Comparison of ENCODE assay signal across 20 mouse cellular contexts in the genomic region with DNA sequence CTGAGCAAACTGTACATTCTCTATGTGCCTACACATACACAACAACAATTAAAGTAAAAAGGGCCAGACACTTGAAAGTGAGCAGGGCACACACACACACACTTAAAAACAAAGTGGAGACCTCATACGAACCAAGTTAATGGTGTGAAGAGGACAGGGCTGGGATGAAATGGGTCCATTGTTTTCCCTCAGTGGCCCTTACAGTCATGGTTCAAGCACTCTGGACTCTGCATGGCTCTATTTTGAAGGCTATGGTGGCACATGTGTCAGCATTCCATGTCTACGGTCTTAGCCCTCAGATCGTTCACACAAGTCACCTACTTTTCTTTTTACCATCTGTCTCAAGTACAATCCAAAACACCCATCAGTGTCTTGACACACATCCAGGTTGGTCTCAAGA. TPM values are rescaled to one million over a fixed set of nuclear protein-coding genes. Genes with fewer than 3 reads are reported as not detected.
DNase-seq lines count a peak whose midpoint lies in the region; ATAC-seq lines count a peak whose summit lies in the region.
"Had no signal": no experiment of that assay in that cellular context is flagged by ENCODE, and none has a peak within 500 bp of the region (broad histone marks: within the 10 kb centered on the region; RNA-seq: fewer than 3 reads in every experiment).

No protein-coding gene starts in this region.

- no peaks in the 10 kb centered on the region for H3K9me3 ChIP-seq in kidney, embryonic 14.5 days (ENCODE audit: control insufficient read depth, low read length)
- H3K9me3 ChIP-seq in kidney, embryonic 16.5 days (ENCODE audit: low read length) = no peaks in the 10 kb centered on the region
- H3K9me3 ChIP-seq: embryonic facial prominence, embryonic 13.5 days; embryonic facial prominence, embryonic 15.5 days; forebrain, embryonic 10.5 days; forebrain, embryonic 12.5 days had no signal

- peak; percentile 68; the same call in 1 of the 2 replicates for ATAC-seq in kidney, embryonic 14.5 days (ENCODE audit: low FRiP score, low TSS enrichment)
- ATAC-seq in kidney, embryonic 16.5 days (ENCODE audit: low FRiP score, low TSS enrichment) = peak; percentile 61; the same call in 1 of the 2 replicates
- ATAC-seq: forebrain, embryonic 14.5 days; forebrain, embryonic 16.5 days had no signal

- DNase-seq in kidney, adult 11 months = no peak
- no peak for DNase-seq in kidney, adult 18-20 months
- DNase-seq: adrenal gland, adult 2 months; adrenal gland, postnatal 10 days; adrenal gland, postnatal 25 days; cerebellum, adult 11 months; cerebellum, adult 18-20 months; cerebellum, adult 8-10 months; cerebellum, adult 9-11 months; cerebellum, postnatal 14 days; cerebellum, postnatal 36 days had no signal

- no peaks in the 10 kb centered on the region for H3K4me1 ChIP-seq in kidney, embryonic 14.5 days (ENCODE audit: control insufficient read depth, insufficient read depth, low read length)
- no peaks in the 10 kb centered on the region for H3K4me1 ChIP-seq in kidney, embryonic 16.5 days (ENCODE audit: insufficient read depth, low read length)
- H3K4me1 ChIP-seq: embryonic facial prominence, embryonic 15.5 days had no signal

- 58% methylated on average over 3 of the region's 3 CpGs for WGBS in kidney, embryonic 14.5 days
- WGBS in kidney, embryonic 16.5 days = 46% methylated on average over 3 of the region's 3 CpGs

- no peak overlapping the region for H3K4me2 ChIP-seq in kidney, embryonic 14.5 days (replicated peaks; ENCODE audit: low read depth, low read length)
- no peak overlapping the region for H3K4me2 ChIP-seq in kidney, embryonic 16.5 days (replicated peaks; ENCODE audit: low read depth, low read length)
- H3K4me2 ChIP-seq: embryonic facial prominence, embryonic 13.5 days; embryonic facial prominence, embryonic 15.5 days; forebrain, embryonic 12.5 days had no signal

- no peak overlapping the region for H3K9ac ChIP-seq in kidney, embryonic 14.5 days (ENCODE audit: low read depth, low read length)
- H3K9ac ChIP-seq in kidney, embryonic 16.5 days (replicated peaks; ENCODE audit: low read length) = no peak overlapping the region
- H3K9ac ChIP-seq: embryonic facial prominence, embryonic 13.5 days; embryonic facial prominence, embryonic 15.5 days; forebrain, embryonic 12.5 days had no signal

- no peaks in the 10 kb centered on the region for H3K27me3 ChIP-seq in kidney, embryonic 14.5 days (ENCODE audit: control insufficient read depth, insufficient read depth, low read length)
- H3K27me3 ChIP-seq in kidney, embryonic 16.5 days (ENCODE audit: insufficient read depth, low read length) = no peaks in the 10 kb centered on the region
- H3K27me3 ChIP-seq: embryonic facial prominence, embryonic 13.5 days; embryonic facial prominence, embryonic 15.5 days; forebrain, embryonic 12.5 days had no signal

- H3K27ac ChIP-seq in kidney, embryonic 14.5 days (ENCODE audit: low read depth, low read length) = no peak overlapping the region
- H3K27ac ChIP-seq in kidney, embryonic 16.5 days (ENCODE audit: low read length) = no peak overlapping the region
- H3K27ac ChIP-seq: embryonic facial prominence, embryonic 13.5 days; embryonic facial prominence, embryonic 15.5 days; forebrain, embryonic 10.5 days; forebrain, embryonic 12.5 days had no signal

- H3K36me3 ChIP-seq in kidney, embryonic 14.5 days (ENCODE audit: control insufficient read depth, insufficient read depth, low read length) = no peaks in the 10 kb centered on the region
- H3K36me3 ChIP-seq in kidney, embryonic 16.5 days (ENCODE audit: insufficient read depth, low read length) = no peaks in the 10 kb centered on the region
- H3K36me3 ChIP-seq: embryonic facial prominence, embryonic 13.5 days; embryonic facial prominence, embryonic 15.5 days; forebrain, embryonic 10.5 days; forebrain, embryonic 12.5 days had no signal

- no peak overlapping the region for H3K4me3 ChIP-seq in kidney, embryonic 14.5 days (ENCODE audit: low read length)
- no peak overlapping the region for H3K4me3 ChIP-seq in kidney, embryonic 16.5 days (ENCODE audit: low read length)
- H3K4me3 ChIP-seq: embryonic facial prominence, embryonic 13.5 days; embryonic facial prominence, embryonic 15.5 days; erythroblast, embryonic 14.5 days; forebrain, embryonic 10.5 days; forebrain, embryonic 12.5 days had no signal

RNA-seq across cellular contexts. Expression of a gene that starts 28.1 kb away (rescaled TPM):
- 32.5 and 36.0 TPM in 2 replicates for polyA plus RNA-seq in kidney, embryonic 14.5 days (2014; fragmentation: Nextera tagmentation; extraction: Ambion mirVana)
- 26.7 and 29.0 TPM in 2 replicates for polyA plus RNA-seq in kidney, embryonic 16.5 days (2015; fragmentation: Nextera tagmentation; extraction: Ambion mirVana)
- polyA plus RNA-seq: erythroblast, embryonic 14.5 days had no signal
